Mouse (Mus musculus) liver, embryonic 14.5 days (tissue): ENCODE results near the gene Ube2q1. TPM values are rescaled to one million over a fixed set of nuclear protein-coding genes. Genes with fewer than 3 reads are reported as not detected.

Source experiments
- ATAC-seq: fragments of 200-750 bp; cut with Nextera tagmentation; 2 replicates; pipeline ENCODE4 v1.8.0; 2017; ENCODE audit warnings: moderate number of reproducible peaks, mild to moderate bottlenecking, moderate library complexity; ENCODE audit not compliant: insufficient read depth
- DNase-seq, 3 experiments: peaks; one replicate each; pipeline ENCODE4 v3.0.0-alpha.2; 2012 to 2013; ENCODE audit warnings: low read depth in 3 of 3, low spot score in 3 of 3
- H3K27ac ChIP-seq: fragments of 300-500 bp; sonication (generic); 2 replicates; pipeline ENCODE4 v1.5.1; 2014; ENCODE audit warnings: moderate library complexity, mild to moderate bottlenecking, control low read depth, inconsistent platforms
- H3K27me3 ChIP-seq: fragments of 300-500 bp; sonication (generic); 2 replicates; pipeline ENCODE4 v1.6.1; 2014; ENCODE audit warnings: mild to moderate bottlenecking, low read length, moderate library complexity; ENCODE audit not compliant: control insufficient read depth, insufficient read depth
- H3K36me3 ChIP-seq: fragments of 300-500 bp; sonication (generic); replicated peaks from 2 replicates; pipeline ENCODE4 v1.6.1; 2014; ENCODE audit warnings: low read depth; ENCODE audit not compliant: control insufficient read depth, insufficient read depth
- H3K4me1 ChIP-seq, 2 experiments: fragments of 200-500 bp in 1 of 2; fragments of 300-500 bp in 1 of 2; sonication (generic) in 1 of 2; replicated peaks; 2 replicates each; pipeline ENCODE4 v1.6.1; 2012 to 2014; ENCODE audit warnings: antibody characterized with exemption in 1 of 2, inconsistent platforms in 1 of 2, low read length in 1 of 2; ENCODE audit not compliant: control insufficient read depth in 2 of 2, insufficient read depth in 2 of 2
- H3K4me2 ChIP-seq: fragments of 300-500 bp; sonication (generic); 2 replicates; pipeline ENCODE4 v1.6.1; 2014; ENCODE audit warnings: low read depth, mild to moderate bottlenecking, control low read depth, moderate library complexity
- H3K4me3 ChIP-seq, 2 experiments: fragments of 200-500 bp in 1 of 2; fragments of 300-500 bp in 1 of 2; sonication (generic) in 1 of 2; 2 replicates each; pipeline ENCODE4 v1.5.1; 2012 to 2014; ENCODE audit warnings: low read depth in 2 of 2, low read length in 2 of 2, mild to moderate bottlenecking in 2 of 2, control low read depth in 1 of 2, inconsistent platforms in 1 of 2, moderate library complexity in 1 of 2; ENCODE audit not compliant: insufficient read depth in 1 of 2
- H3K9ac ChIP-seq: fragments of 300-500 bp; sonication (generic); replicated peaks from 2 replicates; pipeline ENCODE4 v1.6.1; 2014; ENCODE audit warnings: mild to moderate bottlenecking, control low read depth, moderate library complexity
- H3K9me3 ChIP-seq: fragments of 300-500 bp; sonication (generic); 2 replicates; pipeline ENCODE4 v1.6.1; 2016; ENCODE audit warnings: low read length, mixed read lengths; ENCODE audit not compliant: control insufficient read depth
- CTCF ChIP-seq: IDR thresholded peaks from 2 replicates; pipeline ENCODE4 v1.5.1; 2016; ENCODE audit warnings: antibody characterized with exemption, low read depth, control low read depth
- EP300 ChIP-seq: IDR thresholded peaks from 2 replicates; pipeline ENCODE4 v1.6.1; 2016; ENCODE audit warnings: antibody characterized with exemption, low read depth
- WGBS: fragments of 180-500 bp; shearing (Covaris S2); extraction: QIAGEN DNeasy Blood & Tissue Kit; methylation state at CpG from one replicate; pipeline ENCODE4 v1.1.7; 2014; ENCODE audit not compliant: insufficient replicate concordance; 5-methylcytosine and 5-hydroxymethylcytosine counted together
- polyA plus RNA-seq, 2 experiments: library from polyadenylated mRNA; depleted of rRNA in 1 of 2; stranded (reverse) in 1 of 2; unstranded in 1 of 2; fragments of >200 nt; fragmentation: Nextera tagmentation in 1 of 2; extraction: Ambion mirVana in 1 of 2; gene quantifications; 2 replicates each; pipeline versions ENCODE4 v1.2.1 to v1.2.3; 2012 to 2014

Ube2q1 gene
- polyA plus RNA-seq, 2 experiments, result 6.7 to 9.0 TPM

DNA sequence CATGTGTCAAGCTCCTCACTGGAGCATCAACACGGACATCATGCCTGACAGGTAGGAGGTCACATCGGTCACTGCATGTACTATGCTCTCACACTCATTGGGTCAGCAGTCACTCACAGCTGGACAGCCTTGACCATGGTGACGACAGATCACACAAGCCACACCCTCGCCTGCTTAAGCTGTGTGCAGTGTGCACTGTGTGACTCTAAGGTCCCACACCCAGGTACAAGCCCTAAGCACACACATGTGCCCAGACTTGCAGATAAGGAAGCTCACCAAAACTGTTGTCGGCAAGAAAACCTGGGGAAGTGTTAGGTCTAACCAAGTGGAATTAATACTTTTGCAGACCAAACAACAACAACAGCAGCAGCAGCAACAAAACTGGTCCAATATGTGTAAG, 34.5 kb downstream of the Ube2q1 start:
- H3K9me3 ChIP-seq, result no peaks in the 10 kb centered on the region
- peak overlapping the region; percentile 65 for H3K4me2 ChIP-seq
- H3K27ac ChIP-seq, result peak overlapping the region; percentile 94
- H3K4me3 ChIP-seq, result peak overlapping the region; percentile 22 to 34; a peak in 3 of 4 replicates
- H3K36me3 ChIP-seq, result no peaks in the 10 kb centered on the region
- TF ChIP-seq CTCF, result no peak
- peak; percentile 46 for TF ChIP-seq EP300
- peak overlapping the region; percentile 38 for H3K9ac ChIP-seq
- WGBS, result 38% methylated on average over 5 of the region's 5 CpGs
- no peaks in the 10 kb centered on the region for H3K27me3 ChIP-seq
- DNase-seq (peak; percentile 49 to 67 (median 61)), ATAC-seq (peak; percentile 85)
- peaks cover 18 to 23% of the 10 kb centered on the region in 2 experiments for H3K4me1 ChIP-seq

DNA sequence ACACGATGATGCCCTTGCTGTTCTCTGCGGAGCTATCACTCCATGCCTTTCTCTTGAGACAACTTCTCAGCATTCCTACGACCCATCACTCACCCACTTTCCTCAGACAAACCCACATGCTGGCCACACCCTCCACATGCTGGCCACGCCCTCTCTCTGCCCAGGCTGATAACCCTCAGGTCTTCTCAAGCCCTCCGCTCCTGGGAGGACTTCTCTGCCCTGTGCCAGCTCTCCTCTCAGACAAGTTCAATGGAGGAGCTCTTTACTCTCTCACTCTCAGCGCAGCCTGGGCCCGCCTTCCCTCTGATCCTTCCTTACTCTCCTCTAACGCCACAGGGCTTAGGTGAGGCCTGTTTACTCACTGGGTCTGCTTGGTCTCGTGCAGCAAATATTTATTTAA, 35.2 kb downstream of the Ube2q1 start:
- Histone ChIP-seq H3K4me2 (peak overlapping the region; percentile 65), H3K27me3 (no peaks in the 10 kb centered on the region), H3K36me3 (no peaks in the 10 kb centered on the region), H3K4me3 (peak overlapping the region; percentile 22 to 34), H3K9me3 (no peaks in the 10 kb centered on the region), H3K4me1 (peaks cover 18 to 23% of the 10 kb centered on the region in 2 experiments), H3K9ac (peak overlapping the region; percentile 58), H3K27ac (peak overlapping the region; percentile 94)
- WGBS, result 25% methylated on average over 9 of the region's 9 CpGs
- TF ChIP-seq CTCF, result peak; percentile 10; the same call in 1 of the 2 replicates
- TF ChIP-seq EP300, result peak; percentile 54; the same call in 1 of the 2 replicates
- ATAC-seq, result peak; percentile 94
- peak; percentile 78 to 83 (median 80) for DNase-seq

GRCm38 (mm10) chr3:89810841-89811240, 37.4 kb downstream of the Ube2q1 start:
- Histone ChIP-seq H3K4me1 (peaks cover 18 to 23% of the 10 kb centered on the region in 2 experiments), H3K36me3 (no peaks in the 10 kb centered on the region), H3K4me3 (no peak overlapping the region), H3K27ac (no peak overlapping the region), H3K9me3 (no peaks in the 10 kb centered on the region), H3K4me2 (no peak overlapping the region), H3K9ac (no peak overlapping the region), H3K27me3 (no peaks in the 10 kb centered on the region; the same call in 1 of the 2 replicates)
- TF ChIP-seq CTCF (peak; percentile 56), EP300 (no peak)
- DNase-seq (no peak), ATAC-seq (no peak)

DNA sequence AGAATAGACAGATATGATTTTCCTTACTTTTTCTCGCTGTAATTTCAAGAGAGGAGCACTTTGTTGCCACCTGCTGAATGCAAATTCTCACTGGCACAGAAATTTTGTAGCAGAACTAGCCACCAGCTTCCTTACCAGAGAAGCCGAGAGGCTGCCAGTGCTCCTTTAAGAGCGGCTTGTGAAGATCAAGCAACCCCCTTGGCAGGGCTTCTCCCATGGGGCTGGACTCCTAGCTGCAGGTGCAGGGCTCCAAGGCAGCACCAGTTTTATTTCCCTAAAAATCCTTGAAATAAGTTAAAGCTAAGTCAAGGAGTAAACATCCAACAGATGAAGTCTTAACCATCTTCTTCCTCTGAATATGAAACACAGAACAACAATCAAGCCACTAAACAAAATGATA, 38.8 kb downstream of the Ube2q1 start:
- DNase-seq (no peak), ATAC-seq (no peak)
- no peaks in the 10 kb centered on the region for H3K9me3 ChIP-seq
- 57% methylated on average over 3 of the region's 3 CpGs for WGBS
- no peak for TF ChIP-seq CTCF
- TF ChIP-seq EP300, result no peak
- H3K4me1 ChIP-seq, result peaks cover 17 to 19% of the 10 kb centered on the region in 2 experiments
- no peak overlapping the region for H3K9ac ChIP-seq
- no peak overlapping the region for H3K4me3 ChIP-seq
- no peaks in the 10 kb centered on the region for H3K36me3 ChIP-seq
- H3K4me2 ChIP-seq, result no peak overlapping the region
- no peak overlapping the region for H3K27ac ChIP-seq
- no peaks in the 10 kb centered on the region; the same call in 1 of the 2 replicates for H3K27me3 ChIP-seq

DNA sequence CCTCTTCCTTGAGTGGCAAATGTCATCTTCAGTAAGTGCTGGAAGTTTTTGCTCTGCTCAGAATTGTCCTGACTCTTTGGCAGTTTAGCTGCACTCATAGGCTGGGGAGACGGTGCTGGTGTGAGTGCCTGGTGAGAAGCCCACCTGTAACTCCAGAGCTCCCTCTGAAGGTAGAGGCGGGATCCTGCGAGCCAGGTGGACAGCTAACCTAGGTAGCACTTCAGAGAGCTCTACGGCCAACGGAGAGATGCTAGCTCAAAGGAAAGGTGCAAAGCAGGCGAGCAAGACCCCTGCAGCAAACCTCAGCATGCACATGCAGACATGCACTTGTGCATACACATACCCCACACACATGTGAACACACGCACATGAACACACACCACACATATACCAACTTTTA, 40.6 kb downstream of the Ube2q1 start:
- no peak for TF ChIP-seq EP300
- peak; percentile 14; the same call in 1 of the 2 replicates for TF ChIP-seq CTCF
- Histone ChIP-seq H3K27me3 (no peaks in the 10 kb centered on the region; the same call in 1 of the 2 replicates), H3K4me1 (peaks cover 3 to 4% of the 10 kb centered on the region in 2 experiments; a peak in 3 of 4 replicates), H3K4me3 (no peak overlapping the region), H3K27ac (no peak overlapping the region), H3K9ac (no peak overlapping the region), H3K4me2 (no peak overlapping the region), H3K36me3 (no peaks in the 10 kb centered on the region), H3K9me3 (no peaks in the 10 kb centered on the region)
- ATAC-seq, result no peak
- DNase-seq, result no peak
- 62% methylated on average over 7 of the region's 7 CpGs for WGBS
